Mouse (Mus musculus): ENCODE data around the gene Tufm. TPM values are rescaled to one million over a fixed set of nuclear protein-coding genes. Genes with fewer than 3 reads are reported as not detected.

The Tufm gene
- total and polyA plus RNA-seq, 2 experiments, result 90.8 to 163 TPM

DNA sequence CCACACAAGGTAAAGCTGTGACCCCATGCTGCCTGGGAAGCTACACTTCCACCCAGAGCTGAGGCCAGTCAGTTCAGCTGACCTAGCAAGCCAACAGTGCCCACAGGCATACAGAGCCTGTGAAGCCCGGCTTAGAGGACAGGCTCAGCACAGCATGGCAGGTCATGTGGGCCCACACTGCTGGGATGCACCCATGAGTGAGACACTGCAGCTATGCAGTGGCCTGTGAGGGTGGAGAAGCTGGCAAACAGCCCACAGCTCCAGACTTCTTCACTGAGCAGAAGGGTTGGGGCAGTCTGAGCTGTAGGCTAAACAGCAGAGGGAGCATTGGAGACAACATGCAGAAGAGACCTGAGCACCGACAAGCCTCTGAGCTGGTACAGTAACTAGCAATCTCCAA is 32.4 kb downstream of the Tufm start:
- no peaks in the 10 kb centered on the region for H3K27me3 ChIP-seq (ENCODE audit: control insufficient read depth, insufficient read depth, low read length)
- WGBS, result 70% methylated on average over 2 of the region's 2 CpGs
- no peaks in the 10 kb centered on the region for H3K4me1 ChIP-seq (ENCODE audit: control insufficient read depth, insufficient read depth, low read length)
- DNase-seq (ENCODE audit: extremely low read depth, low read depth, low spot score), result no peak
- H3K79me2 ChIP-seq (ENCODE audit: control insufficient read depth, insufficient read depth, low read length), result no peaks in the 10 kb centered on the region
- H3K4me3 ChIP-seq (ENCODE audit: insufficient read depth, low read depth, low read length), result no peak overlapping the region
- no peak overlapping the region for H3K9ac ChIP-seq (ENCODE audit: low read depth, low read length)
- H3K36me3 ChIP-seq (ENCODE audit: control insufficient read depth, insufficient read depth, low read length), result no peaks in the 10 kb centered on the region
- H3K27ac ChIP-seq (replicated peaks; ENCODE audit: insufficient read depth, low read depth, low read length), result no peak overlapping the region
- TF ChIP-seq POLR2A (IDR thresholded peaks at IDR 0.05; ENCODE audit: extremely low read depth, insufficient read depth, low read length), result no peak
- TF ChIP-seq CTCF (IDR thresholded peaks at IDR 0.05; ENCODE audit: low read depth, low read length), result no peak

DNA sequence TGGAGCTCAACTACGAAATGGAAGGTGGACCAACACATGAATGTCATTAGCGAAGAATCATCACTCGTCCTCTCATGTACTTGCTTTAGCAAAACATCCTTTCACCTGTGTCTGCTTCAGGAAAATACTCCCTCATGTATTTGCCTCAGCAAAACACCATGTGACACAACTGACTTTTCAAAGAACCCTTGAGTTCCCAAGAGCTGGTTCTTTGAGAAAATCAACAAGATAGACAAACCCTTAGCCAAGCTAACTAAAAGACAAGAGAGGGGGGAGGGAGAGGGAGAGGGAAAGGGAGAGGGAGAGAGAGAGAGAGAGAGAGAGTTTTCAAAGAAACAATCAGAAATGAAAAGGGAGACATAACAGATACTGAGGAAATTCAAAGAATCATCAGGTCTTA is 36.2 kb downstream of the Tufm start:
- H3K4me1 ChIP-seq (ENCODE audit: control insufficient read depth, insufficient read depth, low read length), result no peaks in the 10 kb centered on the region
- H3K9ac ChIP-seq (ENCODE audit: low read depth, low read length), result no peak overlapping the region
- DNase-seq (ENCODE audit: extremely low read depth, low read depth, low spot score), result no peak
- H3K27me3 ChIP-seq (ENCODE audit: control insufficient read depth, insufficient read depth, low read length), result no peaks in the 10 kb centered on the region
- no peak overlapping the region for H3K27ac ChIP-seq (replicated peaks; ENCODE audit: insufficient read depth, low read depth, low read length)
- no peak for TF ChIP-seq CTCF (IDR thresholded peaks at IDR 0.05; ENCODE audit: low read depth, low read length)
- TF ChIP-seq POLR2A (IDR thresholded peaks at IDR 0.05; ENCODE audit: extremely low read depth, insufficient read depth, low read length), result no peak
- no peak overlapping the region for H3K4me3 ChIP-seq (ENCODE audit: insufficient read depth, low read depth, low read length)
- 81% methylated on average over 3 of the region's 3 CpGs for WGBS
- H3K79me2 ChIP-seq (ENCODE audit: control insufficient read depth, insufficient read depth, low read length), result no peaks in the 10 kb centered on the region
- no peaks in the 10 kb centered on the region for H3K36me3 ChIP-seq (ENCODE audit: control insufficient read depth, insufficient read depth, low read length)

DNA sequence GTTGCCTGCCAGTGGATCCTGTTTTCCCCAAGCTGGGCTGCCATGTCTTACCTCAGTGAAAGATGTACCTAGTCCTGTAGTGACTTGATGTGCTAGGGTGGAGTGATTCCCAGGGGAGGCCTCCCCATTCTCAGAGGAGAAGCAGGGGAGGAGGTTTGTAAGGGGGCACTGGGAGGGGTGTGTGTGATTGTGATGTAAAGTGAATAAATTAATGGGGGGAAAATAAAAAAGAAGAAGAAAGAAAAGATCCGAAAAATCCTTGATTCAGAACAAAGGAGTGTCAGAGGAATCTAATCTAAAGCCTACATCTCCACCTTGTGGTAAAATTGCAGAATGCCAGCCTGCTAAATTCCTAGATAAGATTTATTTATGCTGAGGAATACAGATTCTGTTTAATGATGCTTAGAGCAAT is 41.0 kb downstream of the Tufm start:
- 14% methylated on average over 1 of the region's 1 CpGs for WGBS
- Histone ChIP-seq H3K4me1 (ENCODE audit: control insufficient read depth, insufficient read depth, low read length) (no peaks in the 10 kb centered on the region), H3K79me2 (ENCODE audit: control insufficient read depth, insufficient read depth, low read length) (no peaks in the 10 kb centered on the region), H3K9ac (ENCODE audit: low read depth, low read length) (no peak overlapping the region), H3K36me3 (ENCODE audit: control insufficient read depth, insufficient read depth, low read length) (no peaks in the 10 kb centered on the region), H3K4me3 (ENCODE audit: insufficient read depth, low read depth, low read length) (no peak overlapping the region), H3K27me3 (ENCODE audit: control insufficient read depth, insufficient read depth, low read length) (no peaks in the 10 kb centered on the region), H3K27ac (replicated peaks; ENCODE audit: insufficient read depth, low read depth, low read length) (no peak overlapping the region)
- TF ChIP-seq CTCF (IDR thresholded peaks at IDR 0.05; ENCODE audit: low read depth, low read length), result peak; percentile 60
- TF ChIP-seq POLR2A (IDR thresholded peaks at IDR 0.05; ENCODE audit: extremely low read depth, insufficient read depth, low read length), result no peak
- peak; percentile 55 for DNase-seq (ENCODE audit: extremely low read depth, low read depth, low spot score)

DNA sequence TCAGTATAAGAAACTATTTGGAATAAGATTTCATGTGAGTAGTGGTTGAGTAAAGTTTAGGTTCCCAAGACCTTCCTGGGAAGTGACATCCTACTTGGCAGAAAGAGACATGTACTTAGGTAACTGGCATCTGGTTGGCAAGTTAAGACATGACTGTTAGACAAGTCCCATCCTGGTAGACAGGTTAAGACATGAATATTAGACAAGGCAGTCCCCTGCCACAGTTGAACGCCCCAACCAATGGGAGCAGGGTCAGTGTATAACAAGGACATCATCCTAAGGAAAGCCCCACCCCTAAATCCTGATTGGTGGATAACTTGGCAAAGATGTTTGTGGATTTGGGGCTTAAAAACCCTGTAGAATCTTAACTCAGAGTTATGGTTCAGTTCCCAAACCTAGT is 46.3 kb downstream of the Tufm start:
- no peak overlapping the region for H3K27ac ChIP-seq (replicated peaks; ENCODE audit: insufficient read depth, low read depth, low read length)
- no peak for DNase-seq (ENCODE audit: extremely low read depth, low read depth, low spot score)
- H3K9ac ChIP-seq (ENCODE audit: low read depth, low read length), result no peak overlapping the region
- no peak overlapping the region for H3K4me3 ChIP-seq (ENCODE audit: insufficient read depth, low read depth, low read length)
- peaks cover 3% of the 10 kb centered on the region; the same call in 1 of the 2 replicates for H3K27me3 ChIP-seq (ENCODE audit: control insufficient read depth, insufficient read depth, low read length)
- no peaks in the 10 kb centered on the region for H3K79me2 ChIP-seq (ENCODE audit: control insufficient read depth, insufficient read depth, low read length)
- 0 out of 2 replicates have a peak, but pooled peaks cover 3% of the 10 kb centered on the region for H3K4me1 ChIP-seq (ENCODE audit: control insufficient read depth, insufficient read depth, low read length)
- H3K36me3 ChIP-seq (ENCODE audit: control insufficient read depth, insufficient read depth, low read length), result no peaks in the 10 kb centered on the region
- TF ChIP-seq CTCF (IDR thresholded peaks at IDR 0.05; ENCODE audit: low read depth, low read length), result no peak
- TF ChIP-seq POLR2A (IDR thresholded peaks at IDR 0.05; ENCODE audit: extremely low read depth, insufficient read depth, low read length), result no peak
- WGBS, result 83% methylated on average over 1 of the region's 1 CpGs

DNA sequence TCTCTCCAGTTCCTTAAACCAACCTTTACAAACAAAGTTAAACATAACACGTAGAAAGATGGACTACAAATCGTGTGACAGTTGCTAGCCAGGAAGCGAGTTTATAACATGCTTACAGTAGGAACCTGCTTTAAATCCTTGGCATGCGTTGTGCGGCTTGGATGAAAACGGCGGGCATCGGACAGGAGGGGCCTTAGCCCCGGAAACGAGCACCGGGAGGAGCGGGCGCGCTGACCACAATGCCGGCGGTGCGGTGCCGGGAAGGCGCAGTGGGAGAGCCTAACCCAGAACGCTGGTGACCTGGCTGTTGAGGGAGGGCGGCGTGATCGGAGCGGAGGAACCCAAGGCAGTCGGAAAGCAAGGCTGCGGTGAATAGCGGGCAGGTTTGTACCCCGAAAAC is 48.6 kb downstream of the Tufm start:
- Histone ChIP-seq H3K9ac (ENCODE audit: low read depth, low read length) (peak overlapping the region; percentile 23; the same call in 1 of the 2 replicates), H3K79me2 (ENCODE audit: control insufficient read depth, insufficient read depth, low read length) (no peaks in the 10 kb centered on the region), H3K4me3 (ENCODE audit: insufficient read depth, low read depth, low read length) (peak overlapping the region; percentile 43), H3K27ac (replicated peaks; ENCODE audit: insufficient read depth, low read depth, low read length) (no peak overlapping the region), H3K36me3 (ENCODE audit: control insufficient read depth, insufficient read depth, low read length) (no peaks in the 10 kb centered on the region), H3K27me3 (ENCODE audit: control insufficient read depth, insufficient read depth, low read length) (peaks cover 3% of the 10 kb centered on the region; the same call in 1 of the 2 replicates), H3K4me1 (ENCODE audit: control insufficient read depth, insufficient read depth, low read length) (0 out of 2 replicates have a peak, but pooled peaks cover 3% of the 10 kb centered on the region)
- TF ChIP-seq POLR2A (IDR thresholded peaks at IDR 0.05; ENCODE audit: extremely low read depth, insufficient read depth, low read length), result no peak
- no peak for TF ChIP-seq CTCF (IDR thresholded peaks at IDR 0.05; ENCODE audit: low read depth, low read length)
- 5% methylated on average over 28 of the region's 28 CpGs for WGBS
- DNase-seq (ENCODE audit: extremely low read depth, low read depth, low spot score), result no peak

DNA sequence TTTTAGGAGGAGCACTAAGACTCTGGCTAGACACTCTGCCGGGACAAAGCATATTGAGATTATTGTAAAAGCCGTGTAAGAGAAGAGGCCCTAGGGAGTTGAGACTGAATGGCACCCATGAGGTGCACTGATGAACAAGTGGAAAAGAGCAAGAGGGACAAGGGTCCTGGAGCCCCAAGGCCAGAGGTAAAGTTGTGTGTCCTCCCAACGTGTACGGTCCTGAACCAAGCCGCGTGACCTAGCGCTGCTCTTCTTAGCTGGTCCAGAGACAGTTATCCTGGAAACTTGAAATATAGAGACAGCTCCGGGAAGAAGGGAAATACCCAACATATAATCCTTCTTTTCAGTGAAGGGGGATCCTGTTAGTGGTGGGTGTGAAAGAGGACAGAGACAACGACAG is 49.3 kb downstream of the Tufm start:
- no peak overlapping the region for H3K4me3 ChIP-seq (ENCODE audit: insufficient read depth, low read depth, low read length)
- TF ChIP-seq POLR2A (IDR thresholded peaks at IDR 0.05; ENCODE audit: extremely low read depth, insufficient read depth, low read length) (no peak), CTCF (IDR thresholded peaks at IDR 0.05; ENCODE audit: low read depth, low read length) (no peak)
- no peaks in the 10 kb centered on the region for H3K36me3 ChIP-seq (ENCODE audit: control insufficient read depth, insufficient read depth, low read length)
- H3K4me1 ChIP-seq (ENCODE audit: control insufficient read depth, insufficient read depth, low read length), result 0 out of 2 replicates have a peak, but pooled peaks cover 3% of the 10 kb centered on the region
- H3K79me2 ChIP-seq (ENCODE audit: control insufficient read depth, insufficient read depth, low read length), result no peaks in the 10 kb centered on the region
- WGBS, result 75% methylated on average over 9 of the region's 9 CpGs
- DNase-seq (ENCODE audit: extremely low read depth, low read depth, low spot score), result no peak
- H3K9ac ChIP-seq (ENCODE audit: low read depth, low read length), result no peak overlapping the region
- peaks cover 3% of the 10 kb centered on the region; the same call in 1 of the 2 replicates for H3K27me3 ChIP-seq (ENCODE audit: control insufficient read depth, insufficient read depth, low read length)
- H3K27ac ChIP-seq (replicated peaks; ENCODE audit: insufficient read depth, low read depth, low read length), result no peak overlapping the region
